Mouse (Mus musculus) CH12.LX (cell line): Measurements from ENCODE around the gene Selenoi. TPM values are rescaled to one million over a fixed set of nuclear protein-coding genes. Genes with fewer than 3 reads are reported as not detected.

Experiments used
- DNase-seq: peaks from one replicate; pipeline ENCODE4 v3.0.0-alpha.2; 2013; ENCODE audit errors: extremely low read depth
- H3K27ac ChIP-seq: 2 replicates; pipeline ENCODE4 v1.5.1; 2012; ENCODE audit warnings: low read depth, mild to moderate bottlenecking, control low read depth, moderate library complexity; ENCODE audit not compliant: insufficient read depth
- H3K27me3 ChIP-seq: replicated peaks from 2 replicates; pipeline ENCODE3; 2012; ENCODE audit warnings: inconsistent platforms
- H3K36me3 ChIP-seq, 2 experiments: replicated peaks in 1 of 2; 2 replicates each; pipeline versions ENCODE3 to v1.6.1; 2012; ENCODE audit warnings: inconsistent platforms in 1 of 2, low read length in 1 of 2, mild to moderate bottlenecking in 1 of 2, mixed read lengths in 1 of 2, moderate library complexity in 1 of 2; ENCODE audit not compliant: control insufficient read depth in 1 of 2, insufficient read depth in 1 of 2
- H3K4me1 ChIP-seq, 2 experiments: 2 replicates each; pipeline ENCODE4 v1.6.1; 2012; ENCODE audit warnings: inconsistent platforms in 1 of 2, moderate library complexity in 1 of 2; ENCODE audit not compliant: insufficient read depth in 2 of 2, control insufficient read depth in 1 of 2
- H3K4me2 ChIP-seq: 2 replicates; pipeline ENCODE4 v1.6.1; 2012; ENCODE audit warnings: low read depth, mild to moderate bottlenecking, control low read depth; ENCODE audit not compliant: poor library complexity, insufficient read depth, severe bottlenecking
- H3K4me3 ChIP-seq, 3 experiments: fragments of 150-350 bp in 1 of 3; sonication (generic) in 1 of 3; replicated peaks in 1 of 3; 2 replicates each; pipeline versions ENCODE3 to v1.5.1; 2011 to 2012; ENCODE audit warnings: low read depth in 2 of 3, low read length in 2 of 3, mild to moderate bottlenecking in 2 of 3, moderate library complexity in 2 of 3, control low read depth in 1 of 3, improper control_type of control experiment in 1 of 3, inconsistent platforms in 1 of 3, mixed read lengths in 1 of 3; ENCODE audit not compliant: poor library complexity in 1 of 3
- H3K79me2 ChIP-seq: replicated peaks from 2 replicates; pipeline ENCODE4 v1.6.1; 2012; ENCODE audit warnings: mild to moderate bottlenecking, moderate library complexity; ENCODE audit not compliant: control insufficient read depth, poor library complexity, insufficient read depth, severe bottlenecking; ENCODE audit errors: extremely low read depth
- H3K9ac ChIP-seq: 2 replicates; pipeline ENCODE4 v1.6.1; 2012; ENCODE audit warnings: low read depth, mild to moderate bottlenecking, control low read depth, moderate library complexity; ENCODE audit not compliant: insufficient read depth
- H3K9me3 ChIP-seq: replicated peaks from 2 replicates; pipeline ENCODE3; 2012; ENCODE audit warnings: low read length, inconsistent platforms, mixed read lengths
- BHLHE40 ChIP-seq: IDR thresholded peaks from 2 replicates; pipeline ENCODE4 v1.6.1; 2011; ENCODE audit warnings: mild to moderate bottlenecking, low read depth, low read length, improper control_type of control experiment
- CHD1 ChIP-seq: IDR thresholded peaks from 2 replicates; pipeline ENCODE4 v1.6.1; 2012; ENCODE audit warnings: low read depth, low read length, improper control_type of control experiment, inconsistent platforms
- CHD2 ChIP-seq: IDR thresholded peaks from 2 replicates; pipeline ENCODE4 v1.6.1; 2011; ENCODE audit warnings: low read length, improper control_type of control experiment
- CTCF ChIP-seq, 2 experiments: IDR thresholded peaks in 1 of 2; conservative IDR thresholded peaks in 1 of 2; 2 replicates each; pipeline ENCODE4 v1.5.1; 2011 to 2012; ENCODE audit warnings: low read depth in 2 of 2, low read length in 2 of 2, improper control_type of control experiment in 1 of 2, inconsistent platforms in 1 of 2, mild to moderate bottlenecking in 1 of 2, moderate library complexity in 1 of 2
- ELF1 ChIP-seq: IDR thresholded peaks from 2 replicates; pipeline ENCODE4 v1.6.1; 2014; ENCODE audit warnings: low read depth, mild to moderate bottlenecking, inconsistent platforms, low read length, improper control_type of control experiment
- HCFC1 ChIP-seq: IDR thresholded peaks from 2 replicates; pipeline ENCODE4 v1.6.1; 2012; ENCODE audit warnings: low read depth, mild to moderate bottlenecking, inconsistent platforms, low read length, improper control_type of control experiment
- IRF4 ChIP-seq: IDR thresholded peaks from 2 replicates; pipeline ENCODE4 v1.6.1; 2014; ENCODE audit warnings: low read depth, mild to moderate bottlenecking, inconsistent platforms, low read length, improper control_type of control experiment
- JUN ChIP-seq: IDR thresholded peaks from 2 replicates; pipeline ENCODE4 v1.6.1; 2011; ENCODE audit warnings: low read depth, mild to moderate bottlenecking, low read length, improper control_type of control experiment, moderate library complexity; ENCODE audit not compliant: insufficient read depth
- KAT2A ChIP-seq: IDR thresholded peaks from 2 replicates; pipeline ENCODE4 v1.6.1; 2012; ENCODE audit warnings: low read length, improper control_type of control experiment, inconsistent platforms; ENCODE audit not compliant: insufficient replicate concordance
- MAFK ChIP-seq: IDR thresholded peaks from 2 replicates; pipeline ENCODE4 v1.6.1; 2011; ENCODE audit warnings: low read length, improper control_type of control experiment; ENCODE audit not compliant: insufficient replicate concordance
- MAZ ChIP-seq: IDR thresholded peaks from 2 replicates; pipeline ENCODE4 v1.6.1; 2012; ENCODE audit warnings: low read depth, mild to moderate bottlenecking, inconsistent platforms, low read length, improper control_type of control experiment, moderate library complexity
- MXI1 ChIP-seq: IDR thresholded peaks from 2 replicates; pipeline ENCODE4 v1.6.1; 2011; ENCODE audit warnings: mild to moderate bottlenecking, low read depth, low read length, improper control_type of control experiment
- MYC ChIP-seq: IDR thresholded peaks from 2 replicates; pipeline ENCODE4 v1.6.1; 2011; ENCODE audit warnings: low read depth, mild to moderate bottlenecking, improper control_type of control experiment, low read length
- NELFE ChIP-seq: IDR thresholded peaks from 2 replicates; pipeline ENCODE4 v1.6.1; 2011; ENCODE audit warnings: low read depth, low read length, improper control_type of control experiment
- PAX5 ChIP-seq: IDR thresholded peaks from 2 replicates; pipeline ENCODE4 v1.6.1; 2012; ENCODE audit warnings: low read length, inconsistent platforms, mixed read lengths
- RCOR1 ChIP-seq: conservative IDR thresholded peaks from 2 replicates; pipeline ENCODE4 v1.6.1; 2012; ENCODE audit warnings: low read depth, mild to moderate bottlenecking, inconsistent platforms, low read length, improper control_type of control experiment
- SIN3A ChIP-seq: IDR thresholded peaks from 2 replicates; pipeline ENCODE4 v1.6.1; 2012; ENCODE audit warnings: low read length, improper control_type of control experiment, inconsistent platforms
- SMC3 ChIP-seq: IDR thresholded peaks from 2 replicates; pipeline ENCODE4 v1.6.1; 2011; ENCODE audit warnings: low read depth, low read length, improper control_type of control experiment
- TBP ChIP-seq: conservative IDR thresholded peaks from 2 replicates; pipeline ENCODE4 v1.6.1; 2011; ENCODE audit warnings: low read depth, low read length, improper control_type of control experiment
- TCF12 ChIP-seq: IDR thresholded peaks from 2 replicates; pipeline ENCODE4 v1.6.1; 2014; ENCODE audit warnings: low read depth, mild to moderate bottlenecking, inconsistent platforms, low read length, improper control_type of control experiment
- USF2 ChIP-seq: conservative IDR thresholded peaks from 2 replicates; pipeline ENCODE4 v1.6.1; 2011; ENCODE audit warnings: low read depth, low read length, improper control_type of control experiment
- ZMIZ1 ChIP-seq: IDR thresholded peaks from 2 replicates; pipeline ENCODE4 v1.6.1; 2012; ENCODE audit warnings: low read depth, mild to moderate bottlenecking, inconsistent platforms, low read length, improper control_type of control experiment
- dilution Hi-C: fragments of 300-500 bp; cut with MboI; formaldehyde crosslinking; loops from 2 replicates; pipeline ENCODE4 v1.14.3; 2020; ENCODE audit warnings: low sequenced_read_pairs; ENCODE audit not compliant: extremely low pct_unique_long_range_greater_than_20kb, extremely low pct_ligation_motif_present
- in situ Hi-C: fragments of 300-500 bp; cut with MboI; formaldehyde crosslinking; loops from 3 replicates; pipeline ENCODE4 v1.14.3; 2019; ENCODE audit warnings: low sequenced_read_pairs, low pct_ligation_motif_present, low pct_unique_long_range_greater_than_20kb, mixed read lengths
- polyA plus RNA-seq: library from polyadenylated mRNA; unstranded; fragments of >175 nt; gene quantifications from 2 replicates; pipeline ENCODE4 v1.2.1, GENCODE M21; 2012; ENCODE audit warnings: low read depth; ENCODE audit not compliant: insufficient read length
- total RNA-seq, 2 experiments: library from RNA; depleted of rRNA; stranded (reverse); fragments of 300-350 nt in 1 of 2; fragments of >200 nt in 1 of 2; gene quantifications; 2 replicates each; pipeline ENCODE4 v1.2.3; 2012 to 2014

Selenoi gene
- total and polyA plus RNA-seq, 3 experiments, result 27.0 to 51.3 (median 36.1) TPM

GRCm38 (mm10) chr5:30280864-30281263, 48.5 kb downstream of the Selenoi start:
- Histone ChIP-seq H3K36me3 (no peaks in the 10 kb centered on the region), H3K4me3 (no peak overlapping the region), H3K9ac (no peak overlapping the region), H3K4me2 (no peak overlapping the region), H3K27ac (no peak overlapping the region), H3K27me3 (no peaks in the 10 kb centered on the region), H3K4me1 (no peaks in the 10 kb centered on the region), H3K9me3 (peaks cover 8% of the 10 kb centered on the region), H3K79me2 (no peaks in the 10 kb centered on the region)
- DNase-seq, result no peak
- in situ Hi-C loops (no loop called here), dilution Hi-C loops (no loop called here)
- TF ChIP-seq MXI1 (no peak), SMC3 (no peak), NELFE (no peak), CTCF (conservative IDR thresholded peaks at IDR 0.05 in 1 of 2, IDR thresholded peaks at IDR 0.05 in 1 of 2; ENCODE audit: low read depth in 2 of 2, low read length in 2 of 2) (no peak), IRF4 (no peak), CHD1 (no peak), ELF1 (no peak), HCFC1 (no peak), BHLHE40 (no peak), JUN (no peak), TBP (no peak), MAFK (no peak), TCF12 (no peak), CHD2 (no peak), PAX5 (no peak), MAZ (no peak), USF2 (no peak), SIN3A (no peak)

DNA sequence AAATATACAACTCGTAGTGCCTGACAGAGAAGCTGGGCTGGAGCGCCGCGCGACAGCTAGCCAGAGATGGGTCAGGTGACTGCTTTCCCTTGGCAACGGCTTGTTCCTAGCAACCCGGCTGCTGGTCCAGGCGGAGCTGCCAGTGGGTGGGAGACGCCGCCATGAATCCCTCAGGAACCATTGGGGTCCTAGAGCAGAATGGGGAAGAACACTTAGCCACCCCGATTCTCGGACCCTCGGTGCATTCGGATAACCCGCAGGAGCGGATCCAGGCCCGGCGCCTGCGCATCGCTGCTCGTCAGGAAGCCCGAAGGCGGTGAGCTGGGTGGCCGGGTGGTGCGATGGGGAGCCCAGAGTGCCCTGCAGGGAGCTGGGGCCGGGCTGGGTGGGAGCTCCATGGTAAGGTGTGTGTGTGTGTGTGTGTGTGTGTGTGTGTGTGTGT, 48.9 kb downstream of the Selenoi start, which contains the start of gene Drc1:
TSS of gene Drc1 (plus strand) at position 98 of the 442 bp plus-strand sequence.
- H3K4me2 ChIP-seq, result no peak within 1 kb of the TSS
- no peaks in the 10 kb centered on the region for H3K4me1 ChIP-seq
- H3K27ac ChIP-seq, result no peak within 1 kb of the TSS
- in situ Hi-C loops (no loop called here), dilution Hi-C loops (no loop called here)
- no peak within 1 kb of the TSS for H3K9ac ChIP-seq
- no peak for TF ChIP-seq RCOR1
- TF ChIP-seq TCF12, result no peak
- TF ChIP-seq ZMIZ1, result no peak
- TF ChIP-seq MYC, result no peak
- TF ChIP-seq KAT2A, result no peak
- no peak for TF ChIP-seq JUN
- TF ChIP-seq CHD2, result no peak
- H3K36me3 ChIP-seq, result no peaks in the 10 kb centered on the region
- no peak for DNase-seq
- H3K27me3 ChIP-seq, result no peaks in the 10 kb centered on the region
- no peak within 1 kb of the TSS for H3K4me3 ChIP-seq
- H3K79me2 ChIP-seq, result no peaks in the 10 kb centered on the region
- H3K9me3 ChIP-seq, result peaks cover 8% of the 10 kb centered on the region
